Mouse (Mus musculus): ENCODE measurements at regions not wholly inside any gene's neighbourhood (a gene's known extent, or its start where the extent isn't known, plus 50 kb on each side); places are given as distances from the start of the nearest gene placed in this dataset.
"Not testable (repeated sequence)": the region's sequence is repeated elsewhere in the genome, so short reads cannot be mapped to it uniquely, and the experiment has no call there.

DNA sequence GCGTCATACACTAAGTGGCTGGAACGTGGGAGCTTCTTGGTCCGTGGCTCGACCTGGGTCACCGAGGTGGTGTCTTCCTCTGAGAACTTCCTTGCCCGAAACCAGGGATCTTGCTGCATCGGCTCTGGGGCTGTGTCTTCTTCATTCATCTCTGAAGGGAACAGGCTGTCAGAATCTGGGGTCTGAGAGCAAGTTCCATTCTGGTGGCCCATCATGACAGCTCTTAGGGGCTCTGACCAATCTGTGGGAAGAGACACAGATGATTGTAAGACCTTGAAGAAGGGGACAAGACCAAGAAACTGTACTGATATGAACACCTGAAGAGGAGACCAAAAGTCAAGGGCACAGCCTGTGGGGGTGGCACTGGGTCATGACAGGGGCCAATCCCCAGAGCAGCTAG lies 177.5 kb downstream of the Plxna1 start:
- TF ChIP-seq CTCF (IDR thresholded peaks at IDR 0.05; ENCODE audit: control insufficient read depth, insufficient read depth, insufficient replicate concordance, low read depth, low read length); POLR2A (IDR thresholded peaks at IDR 0.05; ENCODE audit: control insufficient read depth, low read depth, low read length): not testable (repeated sequence)

Measured in testis, adult 2 months (tissue).